Mouse (Mus musculus): ENCODE measurements around the gene Pim3. TPM values are rescaled to one million over a fixed set of nuclear protein-coding genes. Genes with fewer than 3 reads are reported as not detected.

Pim3 gene
- polyA plus RNA-seq, 1 experiment from 2014 or later: 34.5 TPM

DNA sequence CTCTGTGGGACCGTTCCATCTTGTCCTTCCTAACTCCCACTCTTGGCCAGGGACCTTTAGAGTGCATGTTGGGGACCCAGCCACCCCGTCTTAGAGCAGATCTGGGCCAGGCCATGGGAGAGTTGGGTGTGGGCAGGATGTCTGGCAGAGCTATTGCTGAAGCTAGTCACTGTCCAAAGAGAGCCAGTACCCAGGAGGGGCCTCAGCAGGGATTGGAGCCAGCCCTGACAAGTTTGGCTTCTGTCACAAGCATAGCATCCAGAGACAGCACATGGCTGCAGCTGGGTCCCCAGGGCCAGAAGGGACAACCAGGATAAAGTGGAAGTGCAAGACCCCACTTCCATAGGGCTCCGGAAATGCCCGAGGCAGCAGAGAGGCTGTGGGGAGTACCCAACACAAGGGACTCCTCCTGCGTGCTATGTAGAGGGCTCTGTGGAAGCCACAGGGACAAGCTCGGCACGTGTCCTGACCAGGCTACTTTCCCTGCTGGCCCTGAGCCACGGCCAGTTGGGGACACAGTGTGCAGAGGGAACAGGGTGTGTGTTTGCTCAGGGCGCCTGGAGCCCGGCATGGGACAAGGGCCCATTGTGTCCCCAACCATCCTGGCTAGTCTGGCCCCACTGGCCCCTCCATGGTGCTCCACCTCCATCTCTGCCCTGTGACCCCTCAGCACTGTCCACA, 11.7 kb upstream of the Pim3 start:
- Histone ChIP-seq H3K36me3 (replicated peaks; ENCODE audit: control insufficient read depth, insufficient read depth, low read depth, low read length) (no peaks in the 10 kb centered on the region), H3K9me3 (replicated peaks; ENCODE audit: control insufficient read depth, low read length) (no peaks in the 10 kb centered on the region), H3K4me1 (ENCODE audit: control insufficient read depth, insufficient read depth, low read length) (no peaks in the 10 kb centered on the region), H3K4me3 (ENCODE audit: low read depth, low read length) (no peak overlapping the region), H3K27me3 (ENCODE audit: control insufficient read depth, insufficient read depth, low read length) (no peaks in the 10 kb centered on the region), H3K27ac (replicated peaks; ENCODE audit: low read depth, low read length) (no peak overlapping the region), H3K4me2 (ENCODE audit: low read depth, low read length) (no peak overlapping the region), H3K9ac (replicated peaks; ENCODE audit: low read length) (no peak overlapping the region)
- DNase-seq (ENCODE audit: low spot score) (no peak), ATAC-seq (replicated peaks; ENCODE audit: insufficient number of reproducible peaks, low FRiP score, low TSS enrichment, low read depth) (no peak)
- WGBS: 35% methylated on average over 10 of the region's 10 CpGs

DNA sequence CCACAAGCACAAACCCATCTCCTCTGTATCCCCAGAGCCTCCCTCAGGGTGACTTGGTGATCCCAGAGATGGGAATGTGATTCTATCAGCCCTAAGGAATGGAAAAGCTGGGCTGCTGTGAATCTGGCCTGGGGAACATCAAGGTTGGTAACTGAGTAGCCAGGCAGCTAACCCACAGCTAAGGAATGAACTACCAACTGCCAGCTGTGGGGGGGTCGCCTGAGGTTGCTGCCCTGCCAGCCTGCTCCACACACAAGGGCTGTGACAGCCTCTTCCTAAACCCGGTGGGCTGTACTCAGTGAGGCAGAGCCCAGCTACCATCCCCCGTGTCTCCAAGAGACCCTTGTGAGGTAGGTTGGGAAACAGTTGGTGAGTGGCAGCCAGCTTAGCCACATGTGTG, 10.9 kb upstream of the Pim3 start:
- ATAC-seq (replicated peaks; ENCODE audit: insufficient number of reproducible peaks, low FRiP score, low TSS enrichment, low read depth) (no peak), DNase-seq (ENCODE audit: low spot score) (no peak)
- 46% methylated on average over 3 of the region's 3 CpGs for WGBS
- H3K27ac ChIP-seq (replicated peaks; ENCODE audit: low read depth, low read length): no peak overlapping the region
- H3K4me2 ChIP-seq (ENCODE audit: low read depth, low read length): no peak overlapping the region
- no peaks in the 10 kb centered on the region for H3K27me3 ChIP-seq (ENCODE audit: control insufficient read depth, insufficient read depth, low read length)
- H3K9me3 ChIP-seq (replicated peaks; ENCODE audit: control insufficient read depth, low read length): no peaks in the 10 kb centered on the region
- no peaks in the 10 kb centered on the region for H3K4me1 ChIP-seq (ENCODE audit: control insufficient read depth, insufficient read depth, low read length)
- no peak overlapping the region for H3K9ac ChIP-seq (replicated peaks; ENCODE audit: low read length)
- H3K36me3 ChIP-seq (replicated peaks; ENCODE audit: control insufficient read depth, insufficient read depth, low read depth, low read length): no peaks in the 10 kb centered on the region
- H3K4me3 ChIP-seq (ENCODE audit: low read depth, low read length): no peak overlapping the region

DNA sequence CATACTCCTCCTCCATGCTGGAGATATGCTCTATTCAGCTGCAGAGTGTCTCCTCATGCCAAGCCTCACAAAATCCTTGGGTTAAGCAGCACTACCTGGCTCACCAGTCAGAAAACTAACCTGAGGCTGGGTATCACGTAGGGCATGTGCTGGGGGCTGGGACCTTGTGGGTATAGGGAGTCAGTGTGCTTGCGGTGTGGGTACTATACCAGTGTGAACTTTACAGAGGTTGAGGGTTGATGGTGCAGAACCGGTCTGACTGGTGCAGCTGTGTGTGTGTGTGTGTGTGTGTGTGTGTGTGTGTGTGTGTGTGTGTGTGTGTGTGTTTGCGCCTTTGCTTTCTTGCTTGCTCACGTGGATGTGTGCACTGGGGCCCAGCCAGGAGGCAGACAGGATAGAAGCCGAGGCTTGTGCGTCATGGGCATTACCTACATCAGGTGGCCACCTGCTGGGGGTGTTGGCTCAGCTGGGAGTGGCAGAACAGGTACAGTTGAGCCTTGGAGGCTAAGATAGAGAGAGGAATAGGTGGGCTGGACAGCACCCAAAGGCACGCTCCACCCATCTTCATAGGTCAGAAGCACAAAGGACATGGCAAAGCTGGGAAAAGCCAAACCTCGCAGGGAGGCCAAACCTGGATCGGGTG, 10.4 kb upstream of the Pim3 start:
- H3K36me3 ChIP-seq (replicated peaks; ENCODE audit: control insufficient read depth, insufficient read depth, low read depth, low read length): no peaks in the 10 kb centered on the region
- ATAC-seq (replicated peaks; ENCODE audit: insufficient number of reproducible peaks, low FRiP score, low TSS enrichment, low read depth) (no peak), DNase-seq (ENCODE audit: low spot score) (no peak)
- WGBS: 80% methylated on average over 10 of the region's 10 CpGs
- H3K27me3 ChIP-seq (ENCODE audit: control insufficient read depth, insufficient read depth, low read length): no peaks in the 10 kb centered on the region
- H3K9ac ChIP-seq (replicated peaks; ENCODE audit: low read length): no peak overlapping the region
- H3K9me3 ChIP-seq (replicated peaks; ENCODE audit: control insufficient read depth, low read length): no peaks in the 10 kb centered on the region
- no peak overlapping the region for H3K4me3 ChIP-seq (ENCODE audit: low read depth, low read length)
- no peak overlapping the region for H3K4me2 ChIP-seq (ENCODE audit: low read depth, low read length)
- H3K4me1 ChIP-seq (ENCODE audit: control insufficient read depth, insufficient read depth, low read length): no peaks in the 10 kb centered on the region
- no peak overlapping the region for H3K27ac ChIP-seq (replicated peaks; ENCODE audit: low read depth, low read length)

DNA sequence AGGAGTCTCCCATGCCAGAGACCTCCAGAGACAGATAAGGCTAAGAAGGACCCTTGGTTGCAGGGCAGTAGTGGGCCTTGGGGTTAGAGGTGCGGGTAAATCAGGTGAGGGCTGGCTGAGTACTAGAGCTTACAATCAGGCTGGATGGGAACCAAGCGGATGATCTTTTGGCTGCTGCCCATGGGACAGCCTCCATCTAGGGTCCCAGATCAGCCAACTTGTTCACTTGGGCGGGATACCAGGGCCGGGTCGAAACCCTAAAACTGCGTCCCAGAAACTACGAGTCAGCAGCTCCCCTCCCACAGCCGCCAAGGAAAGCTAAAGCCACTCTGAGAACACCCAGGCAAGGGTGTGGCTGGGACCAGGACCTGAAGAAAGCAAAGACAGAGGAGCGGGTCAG, 8.9 kb upstream of the Pim3 start:
- 88% methylated on average over 9 of the region's 9 CpGs for WGBS
- H3K4me1 ChIP-seq (ENCODE audit: control insufficient read depth, insufficient read depth, low read length): no peaks in the 10 kb centered on the region
- no peak overlapping the region for H3K9ac ChIP-seq (replicated peaks; ENCODE audit: low read length)
- no peaks in the 10 kb centered on the region for H3K9me3 ChIP-seq (replicated peaks; ENCODE audit: control insufficient read depth, low read length)
- H3K36me3 ChIP-seq (replicated peaks; ENCODE audit: control insufficient read depth, insufficient read depth, low read depth, low read length): no peaks in the 10 kb centered on the region
- no peaks in the 10 kb centered on the region for H3K27me3 ChIP-seq (ENCODE audit: control insufficient read depth, insufficient read depth, low read length)
- DNase-seq (ENCODE audit: low spot score) (no peak), ATAC-seq (replicated peaks; ENCODE audit: insufficient number of reproducible peaks, low FRiP score, low TSS enrichment, low read depth) (no peak)
- no peak overlapping the region for H3K27ac ChIP-seq (replicated peaks; ENCODE audit: low read depth, low read length)
- H3K4me3 ChIP-seq (ENCODE audit: low read depth, low read length): no peak overlapping the region
- no peak overlapping the region for H3K4me2 ChIP-seq (ENCODE audit: low read depth, low read length)

GRCm38 (mm10) chr15:88854119-88854968, 7.6 kb upstream of the Pim3 start:
- Histone ChIP-seq H3K9me3 (replicated peaks; ENCODE audit: control insufficient read depth, low read length) (no peaks in the 10 kb centered on the region), H3K27ac (replicated peaks; ENCODE audit: low read depth, low read length) (no peak overlapping the region), H3K36me3 (replicated peaks; ENCODE audit: control insufficient read depth, insufficient read depth, low read depth, low read length) (no peaks in the 10 kb centered on the region), H3K4me2 (ENCODE audit: low read depth, low read length) (no peak overlapping the region), H3K4me1 (ENCODE audit: control insufficient read depth, insufficient read depth, low read length) (no peaks in the 10 kb centered on the region), H3K27me3 (ENCODE audit: control insufficient read depth, insufficient read depth, low read length) (no peaks in the 10 kb centered on the region), H3K9ac (replicated peaks; ENCODE audit: low read length) (no peak overlapping the region), H3K4me3 (ENCODE audit: low read depth, low read length) (no peak overlapping the region)
- no peak for DNase-seq (ENCODE audit: low spot score)
- 47% methylated on average over 6 of the region's 6 CpGs for WGBS
- ATAC-seq (replicated peaks; ENCODE audit: insufficient number of reproducible peaks, low FRiP score, low TSS enrichment, low read depth): no peak

DNA sequence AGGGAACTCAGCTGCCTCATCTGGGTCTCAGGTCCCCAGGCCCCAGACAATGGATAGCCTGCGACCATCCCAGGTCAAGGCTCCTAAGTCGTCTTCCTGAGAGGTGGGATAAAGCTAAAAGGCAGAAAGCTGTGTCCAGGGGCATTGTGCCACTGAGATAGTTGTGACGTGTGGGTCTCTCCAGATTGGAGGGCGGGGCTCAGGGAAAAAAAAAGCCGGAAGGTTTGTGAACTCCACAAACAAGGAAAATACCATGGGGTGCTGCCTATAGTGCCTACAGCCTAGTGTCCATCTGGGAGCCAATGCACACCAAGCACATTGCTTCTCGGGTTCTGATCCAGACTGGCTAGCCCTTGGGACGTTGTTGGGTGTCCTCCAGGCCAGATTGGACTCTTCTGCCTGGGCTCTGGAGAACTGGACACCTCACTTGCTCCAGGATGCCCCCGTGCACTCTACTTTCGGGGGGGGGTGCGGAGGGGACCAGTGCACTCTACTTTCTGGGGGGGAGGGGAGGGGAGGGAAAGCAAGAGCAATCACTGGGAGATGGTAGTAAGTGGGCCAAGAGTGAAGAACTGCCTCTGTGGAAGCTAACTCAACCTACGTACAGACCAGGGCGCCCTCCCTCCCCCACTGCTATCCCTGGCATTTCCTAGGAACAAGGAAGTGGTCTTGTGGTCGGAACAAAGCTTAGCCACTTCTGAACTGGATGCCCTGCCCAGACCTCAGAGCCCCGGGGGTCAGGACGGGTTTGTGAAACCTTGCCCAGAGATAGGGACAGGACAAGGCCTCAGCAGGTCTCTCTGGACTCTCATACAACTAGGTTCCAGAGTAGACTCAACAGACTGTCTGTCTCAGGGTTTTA, 6.8 kb upstream of the Pim3 start:
- Histone ChIP-seq H3K27me3 (ENCODE audit: control insufficient read depth, insufficient read depth, low read length) (no peaks in the 10 kb centered on the region), H3K36me3 (replicated peaks; ENCODE audit: control insufficient read depth, insufficient read depth, low read depth, low read length) (no peaks in the 10 kb centered on the region), H3K9ac (replicated peaks; ENCODE audit: low read length) (no peak overlapping the region), H3K4me1 (ENCODE audit: control insufficient read depth, insufficient read depth, low read length) (no peaks in the 10 kb centered on the region), H3K27ac (replicated peaks; ENCODE audit: low read depth, low read length) (no peak overlapping the region), H3K4me2 (ENCODE audit: low read depth, low read length) (no peak overlapping the region), H3K9me3 (replicated peaks; ENCODE audit: control insufficient read depth, low read length) (no peaks in the 10 kb centered on the region), H3K4me3 (ENCODE audit: low read depth, low read length) (no peak overlapping the region)
- no peak for ATAC-seq (replicated peaks; ENCODE audit: insufficient number of reproducible peaks, low FRiP score, low TSS enrichment, low read depth)
- WGBS: 63% methylated on average over 15 of the region's 15 CpGs
- DNase-seq (ENCODE audit: low spot score): no peak

DNA sequence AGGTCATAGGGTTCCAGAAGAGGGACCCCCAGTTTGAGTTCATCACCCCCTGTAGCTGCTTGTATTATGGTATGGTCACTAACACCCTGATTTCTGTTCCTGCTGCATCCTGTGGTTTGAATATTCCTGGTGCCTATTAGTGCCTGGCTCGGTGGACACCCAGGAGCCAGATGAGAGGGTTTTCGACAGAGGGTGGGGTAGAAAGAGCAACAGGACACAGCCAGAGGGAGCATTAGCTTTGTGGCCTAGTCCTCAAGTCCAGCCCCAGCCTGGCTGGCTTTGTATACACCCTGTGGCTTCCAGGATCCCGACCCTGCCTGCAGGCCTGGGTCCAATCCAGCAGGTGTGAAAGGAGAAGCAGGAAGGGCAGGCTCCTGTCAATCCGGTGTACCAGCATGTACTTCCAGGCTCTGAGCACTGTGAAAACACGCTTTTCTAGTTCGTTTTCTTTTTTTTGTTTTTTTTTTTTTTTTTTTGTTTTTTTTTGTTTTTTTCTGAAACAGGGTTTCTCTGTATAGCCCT, 6.0 kb upstream of the Pim3 start:
- 72% methylated on average over 6 of the region's 6 CpGs for WGBS
- H3K9ac ChIP-seq (replicated peaks; ENCODE audit: low read length): no peak overlapping the region
- ATAC-seq (replicated peaks; ENCODE audit: insufficient number of reproducible peaks, low FRiP score, low TSS enrichment, low read depth) (no peak), DNase-seq (ENCODE audit: low spot score) (no peak)
- no peak overlapping the region for H3K4me2 ChIP-seq (ENCODE audit: low read depth, low read length)
- no peaks in the 10 kb centered on the region for H3K27me3 ChIP-seq (ENCODE audit: control insufficient read depth, insufficient read depth, low read length)
- no peaks in the 10 kb centered on the region for H3K9me3 ChIP-seq (replicated peaks; ENCODE audit: control insufficient read depth, low read length)
- H3K4me3 ChIP-seq (ENCODE audit: low read depth, low read length): no peak overlapping the region
- H3K27ac ChIP-seq (replicated peaks; ENCODE audit: low read depth, low read length): no peak overlapping the region
- no peaks in the 10 kb centered on the region for H3K4me1 ChIP-seq (ENCODE audit: control insufficient read depth, insufficient read depth, low read length)
- H3K36me3 ChIP-seq (replicated peaks; ENCODE audit: control insufficient read depth, insufficient read depth, low read depth, low read length): no peaks in the 10 kb centered on the region

Measured in embryonic facial prominence, embryonic 11.5 days (tissue).